Mouse (Mus musculus): Measurements from ENCODE around the gene Tsc22d3. TPM values are rescaled to one million over a fixed set of nuclear protein-coding genes. Genes with fewer than 3 reads are reported as not detected.

Gene Tsc22d3
- polyA plus RNA-seq, 1 experiment from 2014 or later = 104 TPM

GRCm38 (mm10) chrX:140572702-140573338 lies 27.6 kb downstream of the Tsc22d3 start:
- H3K4me3 ChIP-seq (replicated peaks; ENCODE audit: low read length) = no peak overlapping the region
- H3K36me3 ChIP-seq (ENCODE audit: control insufficient read depth, insufficient read depth) = no peaks in the 10 kb centered on the region
- no peaks in the 10 kb centered on the region for H3K4me1 ChIP-seq (replicated peaks; ENCODE audit: control insufficient read depth, insufficient read depth, low read length)
- peaks cover 50% of the 10 kb centered on the region for H3K27me3 ChIP-seq (replicated peaks; ENCODE audit: control insufficient read depth, insufficient read depth, low read length)
- WGBS = 29% methylated on average over 2 of the region's 2 CpGs
- no peaks in the 10 kb centered on the region for H3K9me3 ChIP-seq (ENCODE audit: control insufficient read depth, low read length)
- H3K27ac ChIP-seq (ENCODE audit: low read length) = no peak overlapping the region
- no peak overlapping the region for H3K9ac ChIP-seq (replicated peaks; ENCODE audit: low read depth, low read length)
- H3K4me2 ChIP-seq (ENCODE audit: low read length) = no peak overlapping the region
- ATAC-seq = peak; percentile 80

DNA sequence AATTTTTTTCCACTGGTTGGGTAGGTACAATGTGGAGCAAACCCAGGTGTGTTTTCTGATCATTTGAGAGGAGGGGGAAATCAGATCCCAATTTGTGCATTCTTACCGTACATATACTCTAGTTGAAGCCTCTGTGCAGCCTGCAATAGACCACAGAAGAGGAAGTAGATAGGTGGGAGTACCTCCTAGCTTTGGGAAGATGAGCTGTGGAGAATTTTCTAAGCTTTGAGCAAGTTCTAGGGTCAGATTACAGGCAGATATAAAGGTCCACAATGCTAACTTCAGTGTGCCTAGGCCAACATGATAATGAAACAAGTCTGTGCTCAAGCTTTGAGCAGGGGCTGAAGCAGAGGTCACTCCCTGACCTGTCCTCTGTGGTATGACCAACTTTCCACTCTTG lies 30.9 kb downstream of the Tsc22d3 start:
- peaks cover 40% of the 10 kb centered on the region for H3K27me3 ChIP-seq (replicated peaks; ENCODE audit: control insufficient read depth, insufficient read depth, low read length)

DNA sequence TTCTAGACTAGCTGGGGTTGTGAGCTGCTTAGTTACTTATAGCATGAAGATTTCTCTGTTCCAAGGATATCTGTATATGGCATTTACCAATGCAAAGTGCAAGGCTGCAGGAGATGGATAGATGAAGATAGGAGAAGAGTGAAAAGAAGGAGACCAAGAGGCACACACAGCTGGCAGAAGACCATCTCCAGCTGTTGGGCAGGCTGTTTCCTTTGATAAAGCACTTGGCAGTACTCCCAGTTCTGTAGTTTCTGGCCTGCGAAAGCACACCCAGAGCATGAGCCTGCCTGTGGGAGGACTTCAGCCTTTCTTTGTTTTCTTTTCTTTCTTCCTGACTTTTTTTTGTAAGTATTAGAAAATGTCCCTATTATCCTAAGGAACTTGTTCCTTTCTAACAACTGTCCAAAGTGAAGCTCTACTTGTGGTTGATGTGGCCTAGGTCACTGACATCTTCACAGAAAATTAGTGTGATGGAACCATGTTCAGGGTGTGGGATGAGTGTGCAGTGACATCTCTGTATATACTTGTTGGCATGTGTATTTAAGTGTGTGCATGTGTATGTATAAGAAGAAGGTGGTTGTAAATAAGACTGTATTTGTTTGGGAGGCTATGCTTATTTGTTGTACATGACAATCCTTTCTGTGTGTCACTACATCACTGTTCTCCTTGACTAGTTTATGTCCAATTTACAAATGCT lies 32.6 kb downstream of the Tsc22d3 start:
- H3K4me2 ChIP-seq (ENCODE audit: low read length) = no peak overlapping the region
- peaks cover 32% of the 10 kb centered on the region for H3K27me3 ChIP-seq (replicated peaks; ENCODE audit: control insufficient read depth, insufficient read depth, low read length)
- H3K4me1 ChIP-seq (replicated peaks; ENCODE audit: control insufficient read depth, insufficient read depth, low read length) = no peaks in the 10 kb centered on the region
- H3K4me3 ChIP-seq (replicated peaks; ENCODE audit: low read length) = no peak overlapping the region
- 47% methylated on average over 1 of the region's 1 CpGs for WGBS
- no peak for ATAC-seq
- H3K36me3 ChIP-seq (ENCODE audit: control insufficient read depth, insufficient read depth) = no peaks in the 10 kb centered on the region
- no peaks in the 10 kb centered on the region for H3K9me3 ChIP-seq (ENCODE audit: control insufficient read depth, low read length)
- no peak overlapping the region for H3K27ac ChIP-seq (ENCODE audit: low read length)
- H3K9ac ChIP-seq (replicated peaks; ENCODE audit: low read depth, low read length) = no peak overlapping the region

More for the DNA sequence above, 30.9 kb downstream of the Tsc22d3 start:
- Histone ChIP-seq H3K27ac (ENCODE audit: low read length) (no peak overlapping the region), H3K4me2 (ENCODE audit: low read length) (no peak overlapping the region), H3K36me3 (ENCODE audit: control insufficient read depth, insufficient read depth) (no peaks in the 10 kb centered on the region), H3K9me3 (ENCODE audit: control insufficient read depth, low read length) (no peaks in the 10 kb centered on the region), H3K9ac (replicated peaks; ENCODE audit: low read depth, low read length) (no peak overlapping the region), H3K4me1 (replicated peaks; ENCODE audit: control insufficient read depth, insufficient read depth, low read length) (no peaks in the 10 kb centered on the region), H3K4me3 (replicated peaks; ENCODE audit: low read length) (no peak overlapping the region)
- no peak for ATAC-seq
- 80% methylated on average over 1 of the region's 1 CpGs for WGBS

GRCm38 (mm10) chrX:140565759-140566158 lies 34.7 kb downstream of the Tsc22d3 start:
- no peak overlapping the region for H3K4me2 ChIP-seq (ENCODE audit: low read length)
- no peaks in the 10 kb centered on the region for H3K4me1 ChIP-seq (replicated peaks; ENCODE audit: control insufficient read depth, insufficient read depth, low read length)
- H3K4me3 ChIP-seq (replicated peaks; ENCODE audit: low read length) = no peak overlapping the region
- no peak overlapping the region for H3K9ac ChIP-seq (replicated peaks; ENCODE audit: low read depth, low read length)
- peaks cover 32% of the 10 kb centered on the region for H3K27me3 ChIP-seq (replicated peaks; ENCODE audit: control insufficient read depth, insufficient read depth, low read length)
- 95% methylated on average over 2 of the region's 2 CpGs for WGBS
- no peaks in the 10 kb centered on the region for H3K9me3 ChIP-seq (ENCODE audit: control insufficient read depth, low read length)
- no peak for ATAC-seq
- no peaks in the 10 kb centered on the region for H3K36me3 ChIP-seq (ENCODE audit: control insufficient read depth, insufficient read depth)
- no peak overlapping the region for H3K27ac ChIP-seq (ENCODE audit: low read length)

DNA sequence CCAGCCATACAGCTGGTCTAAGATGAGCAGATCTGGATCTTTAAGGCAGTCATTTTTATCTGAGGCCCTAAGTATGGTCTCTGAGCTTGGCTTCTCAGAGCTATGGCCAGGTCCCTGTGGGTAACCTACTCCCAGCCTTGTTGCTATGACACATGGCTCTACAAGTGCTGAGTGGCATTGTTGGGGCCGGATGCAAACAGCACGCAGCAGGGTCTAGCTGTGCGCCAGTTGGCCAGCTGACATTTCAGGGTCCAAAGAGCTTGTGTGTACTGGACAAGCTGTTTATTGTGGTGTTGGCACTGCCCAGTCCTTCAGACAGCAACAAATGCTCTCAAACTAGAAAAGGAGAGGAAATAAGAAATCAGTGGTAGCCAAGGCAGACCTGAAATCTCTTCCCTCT lies 35.2 kb downstream of the Tsc22d3 start:
- no peak overlapping the region for H3K9ac ChIP-seq (replicated peaks; ENCODE audit: low read depth, low read length)
- no peaks in the 10 kb centered on the region for H3K4me1 ChIP-seq (replicated peaks; ENCODE audit: control insufficient read depth, insufficient read depth, low read length)
- no peak overlapping the region for H3K4me2 ChIP-seq (ENCODE audit: low read length)
- no peaks in the 10 kb centered on the region for H3K9me3 ChIP-seq (ENCODE audit: control insufficient read depth, low read length)
- H3K27me3 ChIP-seq (replicated peaks; ENCODE audit: control insufficient read depth, insufficient read depth, low read length) = peaks cover 28% of the 10 kb centered on the region
- H3K36me3 ChIP-seq (ENCODE audit: control insufficient read depth, insufficient read depth) = no peaks in the 10 kb centered on the region
- 97% methylated on average over 3 of the region's 3 CpGs for WGBS
- H3K27ac ChIP-seq (ENCODE audit: low read length) = no peak overlapping the region
- no peak for ATAC-seq
- no peak overlapping the region for H3K4me3 ChIP-seq (replicated peaks; ENCODE audit: low read length)

- Histone ChIP-seq H3K9ac (replicated peaks; ENCODE audit: low read depth, low read length) (no peak overlapping the region), H3K36me3 (ENCODE audit: control insufficient read depth, insufficient read depth) (no peaks in the 10 kb centered on the region), H3K4me2 (ENCODE audit: low read length) (no peak overlapping the region), H3K27ac (ENCODE audit: low read length) (no peak overlapping the region), H3K9me3 (ENCODE audit: control insufficient read depth, low read length) (no peaks in the 10 kb centered on the region), H3K4me1 (replicated peaks; ENCODE audit: control insufficient read depth, insufficient read depth, low read length) (no peaks in the 10 kb centered on the region), H3K27me3 (replicated peaks; ENCODE audit: control insufficient read depth, insufficient read depth, low read length) (peaks cover 26% of the 10 kb centered on the region), H3K4me3 (replicated peaks; ENCODE audit: low read length) (no peak overlapping the region)
- ATAC-seq = no peak
- WGBS = 100% methylated on average over 1 of the region's 1 CpGs
Measured at GRCm38 (mm10) chrX:140564777-140565176, 35.7 kb downstream of the Tsc22d3 start.

GRCm38 (mm10) chrX:140558176-140558844 lies 42.1 kb downstream of the Tsc22d3 start:
- ATAC-seq = no peak
- H3K9me3 ChIP-seq (ENCODE audit: control insufficient read depth, low read length) = no peaks in the 10 kb centered on the region
- H3K27ac ChIP-seq (ENCODE audit: low read length) = no peak overlapping the region
- no peak overlapping the region for H3K4me3 ChIP-seq (replicated peaks; ENCODE audit: low read length)
- H3K27me3 ChIP-seq (replicated peaks; ENCODE audit: control insufficient read depth, insufficient read depth, low read length) = peaks cover 7% of the 10 kb centered on the region; the same call in 1 of the 2 replicates
- no peaks in the 10 kb centered on the region for H3K36me3 ChIP-seq (ENCODE audit: control insufficient read depth, insufficient read depth)
- no peak overlapping the region for H3K4me2 ChIP-seq (ENCODE audit: low read length)
- WGBS = 76% methylated on average over 6 of the region's 6 CpGs
- no peak overlapping the region for H3K9ac ChIP-seq (replicated peaks; ENCODE audit: low read depth, low read length)
- H3K4me1 ChIP-seq (replicated peaks; ENCODE audit: control insufficient read depth, insufficient read depth, low read length) = no peaks in the 10 kb centered on the region

- Histone ChIP-seq H3K27me3 (replicated peaks; ENCODE audit: control insufficient read depth, insufficient read depth, low read length) (peaks cover 6% of the 10 kb centered on the region; the same call in 1 of the 2 replicates), H3K4me2 (ENCODE audit: low read length) (no peak overlapping the region), H3K27ac (ENCODE audit: low read length) (no peak overlapping the region), H3K9me3 (ENCODE audit: control insufficient read depth, low read length) (no peaks in the 10 kb centered on the region), H3K4me1 (replicated peaks; ENCODE audit: control insufficient read depth, insufficient read depth, low read length) (no peaks in the 10 kb centered on the region), H3K9ac (replicated peaks; ENCODE audit: low read depth, low read length) (no peak overlapping the region), H3K36me3 (ENCODE audit: control insufficient read depth, insufficient read depth) (no peaks in the 10 kb centered on the region), H3K4me3 (replicated peaks; ENCODE audit: low read length) (no peak overlapping the region)
- WGBS = 76% methylated on average over 2 of the region's 2 CpGs
- no peak for ATAC-seq
Measured at GRCm38 (mm10) chrX:140555965-140556364, 44.5 kb downstream of the Tsc22d3 start.

DNA sequence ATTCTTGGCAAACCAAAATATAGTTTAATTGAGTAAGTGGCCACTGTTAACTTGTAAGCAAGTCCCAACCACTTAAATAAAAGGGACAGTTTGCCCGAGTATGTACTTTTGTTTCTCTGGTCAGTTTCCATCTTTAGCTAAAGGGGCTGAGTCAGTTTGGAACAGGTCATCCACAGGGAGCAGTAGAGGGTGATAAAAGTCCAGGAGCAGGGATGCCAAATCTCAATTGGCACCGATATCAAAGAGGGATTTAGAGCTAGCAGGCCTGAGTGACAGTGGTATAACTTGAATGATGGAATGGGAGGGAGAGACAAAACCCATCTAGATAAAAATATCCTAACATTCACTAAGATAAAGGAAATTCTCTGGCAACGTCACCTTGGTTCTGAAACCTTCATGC lies 45.0 kb downstream of the Tsc22d3 start:
- H3K4me2 ChIP-seq (ENCODE audit: low read length) = no peak overlapping the region
- peaks cover 6% of the 10 kb centered on the region; the same call in 1 of the 2 replicates for H3K27me3 ChIP-seq (replicated peaks; ENCODE audit: control insufficient read depth, insufficient read depth, low read length)

More for the DNA sequence above, 45.0 kb downstream of the Tsc22d3 start:
- Histone ChIP-seq H3K9me3 (ENCODE audit: control insufficient read depth, low read length) (no peaks in the 10 kb centered on the region), H3K9ac (replicated peaks; ENCODE audit: low read depth, low read length) (no peak overlapping the region), H3K4me3 (replicated peaks; ENCODE audit: low read length) (no peak overlapping the region), H3K36me3 (ENCODE audit: control insufficient read depth, insufficient read depth) (no peaks in the 10 kb centered on the region), H3K27ac (ENCODE audit: low read length) (no peak overlapping the region), H3K4me1 (replicated peaks; ENCODE audit: control insufficient read depth, insufficient read depth, low read length) (no peaks in the 10 kb centered on the region)
- no peak for ATAC-seq
- WGBS = 69% methylated on average over 3 of the region's 3 CpGs

All from forebrain, embryonic 16.5 days (tissue).